Mouse (Mus musculus) macrophage (primary cell): ENCODE data around the gene Nsg1. TPM values are rescaled to one million over a fixed set of nuclear protein-coding genes. Genes with fewer than 3 reads are reported as not detected.

Experiments
- H3K27ac ChIP-seq: fragments of 350-480 bp; formaldehyde crosslinking; 2 replicates; pipeline ENCODE4 v1.9.0; 2021
- H3K36me3 ChIP-seq: fragments of 350-480 bp; formaldehyde crosslinking; 2 replicates; pipeline ENCODE4 v1.9.0; 2021; ENCODE audit errors: inconsistent target
- H3K4me3 ChIP-seq: fragments of 350-480 bp; formaldehyde crosslinking; 2 replicates; pipeline ENCODE4 v1.9.0; 2021; ENCODE audit errors: inconsistent target
- H3K79me2 ChIP-seq: fragments of 350-480 bp; formaldehyde crosslinking; 2 replicates; pipeline ENCODE4 v1.9.0; 2021; ENCODE audit errors: inconsistent target
- WGBS: methylation state at CpG from one replicate; pipeline ENCODE4 v1.1.7; 2026; ENCODE audit warnings: inconsistent platforms; ENCODE audit not compliant: missing documents; 5-methylcytosine and 5-hydroxymethylcytosine counted together
- polyA plus RNA-seq: library from polyadenylated mRNA; stranded (reverse); fragments of 250-400 nt; gene quantifications from 3 replicates; pipeline ENCODE4 v1.2.4, GENCODE M21; 2018; ENCODE audit warnings: inconsistent platforms
- total RNA-seq, 78 experiments: library from RNA; depleted of rRNA; stranded (reverse); fragments of 250-400 nt; gene quantifications; 1 replicate in 9 of 78; 2 replicates in 24 of 78; 3 replicates in 43 of 78; 4 replicates in 2 of 78; pipeline ENCODE4 v1.2.4; 2018; ENCODE audit warnings: inconsistent platforms in 56 of 78

The Nsg1 gene
- total RNA-seq (2018; cell fraction: chromatin; rRNA removed): 1 to 10 TPM in 1 of 26 experiments, not detected in 25; 4.3 TPM
- total RNA-seq (2018; cell fraction: cytosol; rRNA removed): under 1 TPM in 5 of 26 experiments, not detected in 21; 0.05 to 0.38 (median 0.06) TPM
- total RNA-seq (2018; cell fraction: nucleus; rRNA removed): under 1 TPM in 1 of 26 experiments, not detected in 25; 0.31 TPM
- 0.15 TPM in 1 of 3 replicates, not detected in the others for polyA plus RNA-seq

DNA sequence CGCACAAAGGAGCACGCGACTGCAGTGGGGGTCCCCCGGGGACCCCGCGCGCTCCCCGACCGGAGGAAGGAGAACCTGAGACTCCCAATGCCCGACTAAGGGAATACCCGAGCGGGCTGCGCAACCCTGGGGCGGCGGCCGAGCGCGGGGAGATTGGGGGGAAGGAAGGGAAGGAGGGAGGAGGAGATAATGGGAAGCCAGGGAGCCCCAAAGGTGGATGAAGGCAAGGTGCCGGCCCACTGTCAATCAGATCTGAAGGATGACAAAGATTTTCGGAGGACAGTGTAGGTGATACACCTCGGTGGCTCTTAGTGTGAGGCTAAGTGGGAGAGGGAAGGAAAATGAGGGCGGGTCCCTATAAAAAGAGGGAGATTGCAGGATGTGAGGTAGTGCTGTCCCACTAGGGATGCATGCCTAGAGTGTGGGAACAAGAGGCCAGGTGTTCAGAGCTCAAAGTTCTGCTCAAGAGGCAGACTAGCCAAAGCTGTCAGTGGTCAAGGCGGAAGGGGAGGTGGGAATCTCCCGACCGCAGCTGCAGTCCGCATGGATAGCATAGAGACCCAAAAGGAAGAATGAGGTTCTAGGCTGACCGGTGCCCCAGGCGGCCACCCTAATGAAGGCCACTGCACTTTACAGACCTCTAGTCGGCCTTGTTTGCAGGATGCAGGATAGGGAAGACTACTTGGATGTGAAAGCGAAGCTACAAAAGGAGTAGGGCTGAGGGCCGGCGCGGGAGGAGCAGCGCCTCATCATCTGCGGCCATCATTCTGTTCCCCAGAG is at the start of gene Nsg1:
Nsg1 (minus strand) TSS at position 274 of the 780 bp plus-strand sequence.
- Histone ChIP-seq H3K36me3 (no peaks in the 10 kb centered on the region), H3K27ac (no peak within 1 kb of the TSS), H3K4me3 (no peak within 1 kb of the TSS), H3K79me2 (no peaks in the 10 kb centered on the region)
- 24% methylated on average over 28 of the region's 35 CpGs for WGBS

DNA sequence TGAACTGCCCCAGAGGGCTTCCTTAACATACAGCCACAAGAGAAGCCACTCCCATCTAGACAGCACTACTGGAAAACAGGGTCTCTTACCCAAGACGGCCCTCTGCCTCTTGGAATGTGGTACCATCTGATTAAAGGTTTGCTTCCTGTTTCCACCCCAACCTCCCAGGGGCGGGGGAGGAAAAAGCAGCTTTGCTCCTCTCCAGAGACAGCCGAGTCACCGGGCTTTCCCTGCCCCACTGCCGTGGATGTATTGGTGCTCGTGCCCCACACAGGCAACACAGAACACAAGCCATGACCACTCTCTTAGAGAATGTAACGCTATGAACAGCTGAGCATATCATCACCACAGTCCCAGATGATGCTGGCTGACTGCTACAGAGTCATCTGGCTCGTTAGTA is 49.3 kb upstream of the Nsg1 start:
- Histone ChIP-seq H3K4me3 (no peak overlapping the region), H3K36me3 (peaks cover 34% of the 10 kb centered on the region), H3K79me2 (no peaks in the 10 kb centered on the region), H3K27ac (no peak overlapping the region)
- 66% methylated on average over 8 of the region's 8 CpGs for WGBS

DNA sequence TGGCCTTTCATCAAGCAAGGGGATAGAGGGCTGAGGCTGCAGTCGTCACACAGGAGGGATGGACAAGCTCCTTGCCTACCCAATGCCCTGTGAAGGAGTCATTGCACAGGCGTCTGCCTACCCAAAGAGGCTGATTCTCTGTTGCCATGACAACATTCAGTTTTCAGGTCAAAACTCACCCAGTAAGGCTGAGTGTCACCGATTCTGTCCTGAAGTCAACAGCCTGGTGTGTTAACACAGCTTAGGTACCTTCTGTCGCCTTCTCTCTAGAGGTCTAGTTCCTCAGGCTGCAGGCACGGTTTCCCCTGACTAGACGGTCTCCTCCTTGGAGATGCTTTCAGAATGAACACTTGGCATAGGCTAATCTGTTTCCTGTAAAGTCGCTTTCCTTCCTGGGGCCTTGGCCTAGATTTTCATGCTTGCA is 45.6 kb upstream of the Nsg1 start:
- H3K4me3 ChIP-seq: no peak overlapping the region
- peaks cover 49% of the 10 kb centered on the region; the same call in 1 of the 2 replicates for H3K36me3 ChIP-seq
- no peak overlapping the region for H3K27ac ChIP-seq
- H3K79me2 ChIP-seq: no peaks in the 10 kb centered on the region
- WGBS: 89% methylated on average over 7 of the region's 7 CpGs

DNA sequence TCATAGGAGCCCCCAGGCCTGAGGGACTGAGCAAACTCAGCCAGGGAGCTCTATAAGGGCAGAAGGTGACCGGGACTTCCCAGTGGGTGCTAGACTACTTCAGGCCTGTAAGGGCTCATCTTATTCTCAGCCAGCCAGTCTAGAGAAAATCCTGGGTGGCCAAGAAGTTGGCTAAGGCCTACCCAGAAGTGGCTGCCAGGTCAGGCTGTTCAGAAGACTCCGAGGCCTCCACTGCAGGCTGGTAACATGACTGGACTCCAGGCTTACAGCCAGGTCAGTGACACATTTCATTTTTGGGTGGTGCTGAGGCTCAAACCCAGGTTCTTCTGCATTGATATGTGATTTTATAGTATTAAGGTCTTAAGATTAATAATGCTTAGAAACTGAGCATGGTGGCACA is 40.0 kb upstream of the Nsg1 start:
- H3K36me3 ChIP-seq: peaks cover 41% of the 10 kb centered on the region; the same call in 1 of the 2 replicates
- H3K4me3 ChIP-seq: no peak overlapping the region
- H3K79me2 ChIP-seq: no peaks in the 10 kb centered on the region
- WGBS: 94% methylated on average over 2 of the region's 2 CpGs
- H3K27ac ChIP-seq: no peak overlapping the region

DNA sequence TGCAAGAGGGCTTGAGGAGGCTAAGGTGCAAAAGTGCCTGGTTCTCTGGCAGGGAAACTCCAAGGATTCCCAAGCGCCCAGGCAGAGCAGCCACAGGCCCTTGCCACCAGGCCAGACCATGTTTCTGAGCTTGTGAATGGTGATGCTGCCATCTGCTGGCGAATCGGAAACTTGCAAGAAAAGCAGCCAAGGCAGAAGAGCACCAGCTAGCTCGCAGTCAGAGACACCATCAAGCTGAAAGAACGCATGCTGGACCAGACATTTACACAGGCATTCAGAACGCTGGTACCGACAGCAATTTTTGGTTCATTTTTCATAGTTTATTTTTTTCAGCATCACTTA is 37.7 kb upstream of the Nsg1 start:
- H3K4me3 ChIP-seq: no peak overlapping the region
- H3K36me3 ChIP-seq: peaks cover 19% of the 10 kb centered on the region; the same call in 1 of the 2 replicates
- no peak overlapping the region for H3K27ac ChIP-seq
- no peaks in the 10 kb centered on the region for H3K79me2 ChIP-seq
- 35% methylated on average over 7 of the region's 7 CpGs for WGBS

DNA sequence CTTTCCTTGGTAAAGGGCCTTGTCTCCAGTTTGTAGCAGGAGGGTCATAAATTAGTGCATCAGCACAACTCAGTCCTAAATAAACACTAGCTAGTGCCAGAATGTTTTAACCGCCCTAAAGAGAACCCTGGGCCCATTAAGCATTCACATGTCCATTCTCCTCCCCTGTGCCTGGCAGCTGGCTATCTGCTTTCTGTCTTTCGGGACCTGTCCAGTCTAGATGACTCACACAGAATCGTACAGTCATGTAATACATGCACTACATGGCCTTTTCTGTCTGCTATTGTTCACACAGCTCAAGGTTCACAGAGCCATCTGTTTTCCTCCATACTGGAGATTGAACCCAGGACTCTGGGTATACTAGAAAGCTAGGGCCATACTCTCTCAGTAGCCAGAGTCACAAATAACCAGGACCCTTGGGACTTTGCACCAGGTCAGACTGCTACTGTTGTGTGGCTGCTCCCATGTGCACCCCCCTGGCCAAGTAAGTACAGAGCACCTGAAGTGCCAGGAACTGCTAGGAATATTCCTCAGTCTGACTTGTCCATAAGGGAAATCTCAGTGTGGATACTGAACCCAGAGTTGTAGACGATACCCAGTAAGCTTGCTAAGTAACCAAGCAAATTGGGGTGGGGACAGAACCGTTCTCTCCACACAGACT is 37.2 kb upstream of the Nsg1 start:
- H3K79me2 ChIP-seq: no peaks in the 10 kb centered on the region
- H3K4me3 ChIP-seq: no peak overlapping the region
- WGBS: 82% methylated on average over 5 of the region's 5 CpGs
- no peak overlapping the region for H3K27ac ChIP-seq
- H3K36me3 ChIP-seq: peaks cover 14% of the 10 kb centered on the region; the same call in 1 of the 2 replicates

DNA sequence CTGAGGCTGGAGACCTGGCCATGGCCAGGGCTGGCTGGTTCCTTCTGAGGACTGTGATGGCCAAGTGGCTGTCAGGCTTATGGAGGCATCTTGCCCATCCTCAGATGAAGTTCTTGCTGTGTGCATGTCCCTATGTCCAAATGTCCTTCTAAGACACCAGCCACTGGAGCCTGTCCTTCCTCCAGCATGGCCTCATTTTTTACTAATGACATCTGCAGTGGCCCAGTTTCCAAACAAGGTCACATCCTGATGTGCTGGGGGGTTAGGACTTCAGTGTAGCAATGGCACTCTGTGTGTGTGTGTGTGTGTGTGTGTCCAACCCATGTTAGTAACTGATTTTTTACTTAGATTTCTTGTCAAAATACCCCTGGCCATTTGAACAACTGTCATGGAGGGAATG is 36.2 kb upstream of the Nsg1 start:
- H3K79me2 ChIP-seq: no peaks in the 10 kb centered on the region
- no peak overlapping the region for H3K27ac ChIP-seq
- H3K36me3 ChIP-seq: peaks cover 5% of the 10 kb centered on the region; the same call in 1 of the 2 replicates
- H3K4me3 ChIP-seq: no peak overlapping the region

DNA sequence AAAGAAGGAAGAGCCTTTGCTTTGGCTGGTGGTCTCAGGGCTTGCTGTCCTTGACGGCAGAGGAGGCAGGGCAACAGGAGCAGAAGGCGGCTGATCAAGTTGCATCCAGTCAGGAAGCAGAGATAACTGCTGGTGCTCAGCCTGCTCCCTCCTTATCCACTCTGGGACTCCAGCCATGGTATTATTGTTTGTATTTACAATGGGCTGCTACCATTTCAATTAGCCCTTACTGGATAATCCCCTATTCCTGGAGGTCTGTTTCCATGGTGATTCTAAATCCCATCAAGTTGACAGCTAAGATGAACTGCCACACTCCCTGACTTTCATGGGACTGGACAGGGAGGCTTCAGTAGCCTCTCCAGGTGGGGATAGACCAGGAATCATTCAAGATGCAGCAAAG is 35.2 kb upstream of the Nsg1 start:
- Histone ChIP-seq H3K4me3 (no peak overlapping the region), H3K36me3 (no peaks in the 10 kb centered on the region), H3K27ac (no peak overlapping the region), H3K79me2 (no peaks in the 10 kb centered on the region)
- WGBS: 57% methylated on average over 2 of the region's 2 CpGs

DNA sequence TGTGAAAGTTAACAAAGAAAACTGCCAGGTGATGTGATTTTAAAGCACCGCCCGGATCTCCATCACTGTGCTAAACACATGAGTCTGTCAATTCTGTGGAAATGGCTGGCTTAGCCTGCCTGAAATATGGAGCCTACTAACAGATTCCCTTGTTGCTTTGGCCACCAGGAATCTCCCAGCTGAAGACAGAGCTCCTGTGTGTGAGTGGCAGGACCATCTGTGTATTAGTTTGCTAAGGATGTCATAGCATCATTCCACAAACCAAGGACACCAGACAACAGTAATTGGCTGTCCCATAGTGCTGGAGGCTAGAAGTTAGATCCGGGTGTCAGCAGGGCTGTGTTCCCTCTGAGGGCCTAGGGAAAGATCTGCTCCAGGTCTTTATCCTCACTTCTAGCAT is 31.2 kb upstream of the Nsg1 start:
- WGBS: 96% methylated on average over 3 of the region's 3 CpGs
- Histone ChIP-seq H3K27ac (no peak overlapping the region), H3K79me2 (no peaks in the 10 kb centered on the region), H3K36me3 (no peaks in the 10 kb centered on the region), H3K4me3 (no peak overlapping the region)

DNA sequence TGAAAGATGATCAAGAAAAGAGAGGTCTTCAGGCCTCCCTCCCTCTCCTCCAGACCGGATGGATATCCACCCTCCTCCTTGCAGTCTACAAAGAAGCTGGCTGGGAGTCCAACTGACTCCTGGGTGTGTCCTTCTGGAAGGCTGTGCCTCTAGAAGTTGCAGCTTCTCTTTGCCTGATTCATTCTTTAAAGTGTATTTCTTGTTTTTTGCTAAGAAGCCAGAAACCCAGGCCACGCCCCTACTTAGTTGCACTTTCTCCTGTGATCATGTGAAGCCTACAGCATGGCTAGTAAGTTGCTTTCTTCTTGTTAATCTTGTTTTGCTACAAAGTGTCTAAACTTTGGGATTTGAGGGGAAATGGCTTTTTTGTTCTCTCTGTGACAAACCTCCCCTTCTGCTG is 27.3 kb upstream of the Nsg1 start:
- no peaks in the 10 kb centered on the region for H3K36me3 ChIP-seq
- H3K79me2 ChIP-seq: no peaks in the 10 kb centered on the region
- H3K4me3 ChIP-seq: no peak overlapping the region
- no peak overlapping the region for H3K27ac ChIP-seq
- 95% methylated on average over 2 of the region's 2 CpGs for WGBS

DNA sequence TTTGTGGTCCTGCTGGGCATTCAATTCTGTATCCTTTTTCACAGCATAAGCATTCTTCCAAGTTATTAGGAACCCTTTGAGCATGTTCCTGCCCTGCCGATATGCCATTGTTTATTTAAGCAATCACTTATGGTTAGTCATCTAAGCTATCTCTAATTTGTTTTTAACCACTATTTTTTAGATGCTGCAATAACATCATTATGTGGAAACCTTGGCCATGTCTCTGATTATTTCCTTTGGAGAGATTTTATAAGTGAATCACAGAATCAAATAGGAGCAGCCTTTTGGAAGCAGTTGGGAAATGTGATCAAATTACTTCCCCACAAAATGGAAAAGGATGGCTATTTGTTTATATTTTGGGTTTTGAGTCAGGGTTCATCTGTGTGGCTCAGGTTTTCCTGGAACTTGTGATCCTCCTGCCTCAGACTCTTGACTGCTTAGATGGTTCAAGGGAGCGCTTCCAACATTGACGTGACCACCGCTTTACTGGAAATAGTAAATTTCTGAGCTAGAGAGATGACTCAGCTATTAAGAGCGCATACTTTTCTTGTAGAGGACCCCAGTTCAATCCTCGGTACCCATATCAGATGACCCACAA is 25.1 kb upstream of the Nsg1 start:
- H3K4me3 ChIP-seq: no peak overlapping the region
- no peaks in the 10 kb centered on the region for H3K79me2 ChIP-seq
- 85% methylated on average over 6 of the region's 6 CpGs for WGBS
- H3K36me3 ChIP-seq: no peaks in the 10 kb centered on the region
- no peak overlapping the region for H3K27ac ChIP-seq

DNA sequence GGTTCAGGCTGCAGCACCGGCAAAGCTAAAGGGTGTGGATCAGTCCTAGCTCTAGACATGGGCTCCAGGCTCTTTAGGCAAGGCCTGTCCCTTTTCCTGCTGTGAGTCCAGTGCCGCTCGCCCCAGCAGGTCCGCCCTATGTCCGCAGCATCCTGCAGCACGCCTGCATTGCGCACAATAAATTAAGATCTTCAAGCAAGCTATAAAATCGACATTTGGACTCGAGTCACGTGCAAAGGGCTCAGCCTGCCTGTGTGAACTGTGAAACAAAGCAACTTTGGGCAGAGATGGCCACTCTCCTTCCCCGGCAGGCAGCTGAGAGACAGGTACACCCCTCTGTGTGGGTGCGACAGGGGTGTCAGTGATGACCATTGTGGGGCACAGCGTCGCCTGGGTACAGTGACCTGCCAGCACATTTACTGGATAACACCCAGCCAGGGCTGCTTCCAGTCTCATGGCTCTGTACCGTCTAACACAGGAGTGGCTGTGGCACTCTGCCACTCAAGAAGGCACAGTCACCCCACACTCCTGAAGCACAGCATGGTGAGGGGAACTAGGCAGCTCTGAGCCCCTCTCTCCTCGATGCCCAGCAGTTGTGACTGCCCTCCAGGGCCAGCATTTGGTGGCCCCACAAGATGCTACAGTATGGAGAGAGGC is 14.7 kb upstream of the Nsg1 start:
- Histone ChIP-seq H3K36me3 (no peaks in the 10 kb centered on the region), H3K4me3 (no peak overlapping the region), H3K79me2 (no peaks in the 10 kb centered on the region), H3K27ac (no peak overlapping the region)
- WGBS: 84% methylated on average over 14 of the region's 16 CpGs

DNA sequence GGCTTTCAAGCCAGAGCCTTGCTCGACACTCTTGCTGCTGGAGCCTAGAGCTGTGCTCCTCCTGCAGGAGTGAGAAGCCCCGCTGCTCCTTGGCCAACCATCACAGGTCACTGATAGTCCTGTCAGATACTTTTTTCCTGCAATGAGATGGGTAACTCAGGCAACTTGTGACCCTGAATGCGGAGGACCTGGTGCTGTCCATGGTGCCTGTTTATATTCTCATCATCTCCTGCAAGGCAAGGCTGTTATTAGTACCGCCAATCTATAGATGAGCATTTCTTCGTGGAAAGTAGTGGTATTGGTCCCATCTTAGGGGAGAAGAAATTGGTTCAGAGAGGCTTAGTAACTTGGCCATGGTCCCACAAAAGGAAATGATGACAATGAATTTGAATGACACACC is 14.1 kb upstream of the Nsg1 start:
- H3K36me3 ChIP-seq: no peaks in the 10 kb centered on the region
- 47% methylated on average over 5 of the region's 5 CpGs for WGBS
- no peak overlapping the region for H3K4me3 ChIP-seq
- H3K27ac ChIP-seq: no peak overlapping the region
- H3K79me2 ChIP-seq: no peaks in the 10 kb centered on the region

DNA sequence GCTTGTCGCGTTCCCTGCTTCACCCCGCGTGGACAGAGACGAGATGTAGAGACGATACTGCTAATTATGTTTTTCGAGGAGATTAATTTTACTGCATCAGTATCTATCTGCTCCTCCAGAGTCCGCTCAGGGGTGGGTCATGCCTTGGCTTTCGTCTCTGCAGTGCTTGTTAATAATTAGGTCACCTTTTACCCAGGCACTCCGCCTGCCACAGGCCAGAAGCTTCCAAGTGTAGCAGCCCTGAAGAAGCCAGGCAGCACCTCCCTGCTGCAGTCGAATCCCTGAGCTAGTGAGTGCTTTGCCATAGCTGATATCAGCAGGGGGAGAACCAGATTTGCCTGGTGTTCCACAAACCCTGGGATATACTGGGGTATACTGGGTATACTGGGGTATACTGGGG is 8.8 kb upstream of the Nsg1 start:
- Histone ChIP-seq H3K4me3 (no peak overlapping the region), H3K27ac (no peak overlapping the region), H3K36me3 (no peaks in the 10 kb centered on the region), H3K79me2 (no peaks in the 10 kb centered on the region)
- WGBS: 87% methylated on average over 11 of the region's 11 CpGs
